Mouse (Mus musculus): Measurements from ENCODE around the gene A3galt2.

Gene A3galt2

DNA sequence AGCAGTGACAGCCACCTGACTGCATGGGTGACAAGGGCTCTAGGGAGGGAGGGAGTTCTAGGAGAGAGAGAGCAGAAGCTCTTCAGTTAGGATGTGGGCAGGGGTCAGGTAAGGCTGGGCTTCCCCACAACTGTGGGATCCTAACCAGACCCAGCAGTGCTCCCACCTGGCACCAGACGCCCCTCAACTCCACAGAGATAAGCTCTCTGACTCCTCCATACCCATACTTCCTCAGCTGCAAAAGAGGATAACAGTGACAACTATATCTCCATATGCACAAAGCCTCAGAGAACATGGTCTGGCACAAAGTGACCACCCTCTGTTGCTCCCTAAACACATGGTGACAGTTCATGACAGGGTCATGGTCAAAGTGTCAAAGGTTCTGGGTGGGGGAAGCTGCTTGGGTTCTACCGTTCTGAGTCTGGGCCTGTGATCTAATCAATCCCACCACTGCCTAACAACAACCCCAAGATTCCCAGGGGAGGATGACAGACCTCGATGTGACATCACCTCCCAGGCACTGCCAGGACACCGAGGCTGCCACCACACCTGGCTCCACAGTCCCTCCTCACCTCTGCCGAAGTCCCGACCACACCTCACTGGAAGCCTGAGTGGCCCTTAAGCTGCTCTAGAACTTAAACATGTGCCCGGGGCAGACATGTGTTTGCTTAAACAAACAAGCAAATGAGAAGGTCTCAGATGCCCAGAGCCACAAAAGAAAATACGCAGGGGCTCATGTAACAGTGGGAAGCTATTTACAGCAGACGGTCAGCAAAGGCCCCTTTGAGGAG lies 46.7 kb downstream of the A3galt2 start:
- peak; percentile 25 for DNase-seq

DNA sequence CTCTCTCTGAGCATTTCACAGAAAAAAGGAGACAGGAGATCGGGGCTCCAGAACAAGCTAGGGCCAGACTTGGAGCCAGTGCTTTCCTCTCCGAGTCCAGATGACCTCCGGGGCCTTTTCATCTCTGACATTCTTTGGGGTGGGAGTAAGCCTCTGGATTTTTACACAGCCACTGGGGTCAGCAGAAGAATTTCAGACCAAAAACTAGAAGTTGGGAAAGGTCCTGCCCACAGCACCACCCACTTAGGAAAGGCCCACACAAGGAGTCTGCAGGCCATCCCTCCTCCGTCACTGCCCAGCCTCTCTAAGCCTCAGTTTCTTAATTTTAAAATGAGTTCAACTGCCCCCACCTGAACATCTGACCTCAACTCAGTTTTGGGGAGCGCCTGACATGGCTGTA lies 48.4 kb downstream of the A3galt2 start:
- DNase-seq = no peak

DNA sequence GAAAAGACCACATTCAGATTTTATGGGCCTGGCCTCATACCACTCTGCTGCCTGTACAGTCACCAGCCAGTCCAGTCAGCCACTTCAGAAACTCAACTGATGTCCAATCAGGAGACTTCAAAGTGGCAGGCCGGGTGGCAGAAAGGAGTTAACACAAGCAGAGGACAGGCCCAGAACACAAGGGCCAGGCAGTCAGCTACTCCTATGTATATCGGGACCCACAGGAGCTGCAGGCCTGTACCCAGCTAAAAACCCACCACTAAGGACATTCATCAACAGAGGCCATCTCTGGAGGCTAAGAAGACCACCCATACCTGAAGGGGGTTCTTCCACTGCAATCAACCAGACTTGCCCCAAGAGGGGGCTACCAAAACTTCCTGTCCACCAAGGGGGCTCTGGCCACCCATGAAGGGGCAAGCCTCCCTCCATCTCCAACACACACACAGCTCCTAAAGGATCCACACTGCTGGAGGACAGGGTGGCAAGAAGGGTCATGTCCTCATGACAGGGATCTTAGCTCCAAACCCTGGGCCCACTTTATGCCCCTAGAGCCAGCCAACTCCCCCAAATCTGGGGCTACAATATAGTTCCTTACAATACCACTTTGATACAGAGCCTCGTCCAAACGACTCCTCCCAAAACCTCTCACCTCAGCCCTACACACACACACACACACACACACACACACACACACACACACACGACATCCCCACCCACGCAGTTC lies 49.4 kb downstream of the A3galt2 start:
- DNase-seq = peak; percentile 26

DNA sequence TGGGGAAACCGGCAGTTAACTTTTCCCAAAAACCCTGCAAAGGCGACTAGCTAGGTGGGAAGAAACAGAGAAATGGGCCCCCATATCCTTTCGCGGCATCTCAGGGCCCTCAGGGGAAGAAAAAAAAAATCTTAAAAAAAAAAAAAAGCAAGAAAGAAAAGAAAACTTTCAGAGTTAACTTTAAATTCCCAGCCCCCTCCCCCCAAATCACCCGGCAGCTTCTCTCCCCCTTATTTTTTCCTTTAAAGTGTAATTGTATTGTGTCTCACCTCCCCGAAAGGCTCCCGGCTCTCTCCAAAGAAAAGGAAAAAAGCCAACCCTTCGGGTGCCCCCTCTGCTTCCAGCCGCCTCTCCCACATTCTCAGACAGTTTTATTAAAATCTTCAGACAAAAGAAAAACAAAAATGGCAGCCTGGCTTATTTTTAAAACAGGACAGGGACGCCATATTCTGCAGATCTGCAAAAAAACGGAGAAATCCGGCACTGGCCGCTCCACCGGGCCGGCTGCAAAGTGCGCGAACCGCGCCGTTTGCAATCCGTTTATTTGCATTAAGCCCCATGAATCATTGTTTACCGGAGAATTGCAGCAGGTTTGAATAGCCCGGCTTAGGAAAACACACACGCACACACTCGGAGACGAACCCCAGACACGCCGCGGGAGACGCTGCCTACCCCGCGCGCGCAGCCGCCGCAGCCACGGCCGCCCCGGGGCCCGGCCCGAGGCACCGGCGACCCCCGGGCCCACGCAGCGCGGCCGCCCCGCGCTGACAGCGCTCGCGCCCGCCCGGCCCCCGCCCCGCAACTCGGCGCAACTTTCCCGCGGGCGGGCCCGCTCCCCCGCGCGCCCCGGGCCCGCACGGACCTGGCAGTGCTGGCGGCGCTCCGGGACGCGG lies 50.2 kb downstream of the A3galt2 start:
- peak; percentile 32 for DNase-seq

DNA sequence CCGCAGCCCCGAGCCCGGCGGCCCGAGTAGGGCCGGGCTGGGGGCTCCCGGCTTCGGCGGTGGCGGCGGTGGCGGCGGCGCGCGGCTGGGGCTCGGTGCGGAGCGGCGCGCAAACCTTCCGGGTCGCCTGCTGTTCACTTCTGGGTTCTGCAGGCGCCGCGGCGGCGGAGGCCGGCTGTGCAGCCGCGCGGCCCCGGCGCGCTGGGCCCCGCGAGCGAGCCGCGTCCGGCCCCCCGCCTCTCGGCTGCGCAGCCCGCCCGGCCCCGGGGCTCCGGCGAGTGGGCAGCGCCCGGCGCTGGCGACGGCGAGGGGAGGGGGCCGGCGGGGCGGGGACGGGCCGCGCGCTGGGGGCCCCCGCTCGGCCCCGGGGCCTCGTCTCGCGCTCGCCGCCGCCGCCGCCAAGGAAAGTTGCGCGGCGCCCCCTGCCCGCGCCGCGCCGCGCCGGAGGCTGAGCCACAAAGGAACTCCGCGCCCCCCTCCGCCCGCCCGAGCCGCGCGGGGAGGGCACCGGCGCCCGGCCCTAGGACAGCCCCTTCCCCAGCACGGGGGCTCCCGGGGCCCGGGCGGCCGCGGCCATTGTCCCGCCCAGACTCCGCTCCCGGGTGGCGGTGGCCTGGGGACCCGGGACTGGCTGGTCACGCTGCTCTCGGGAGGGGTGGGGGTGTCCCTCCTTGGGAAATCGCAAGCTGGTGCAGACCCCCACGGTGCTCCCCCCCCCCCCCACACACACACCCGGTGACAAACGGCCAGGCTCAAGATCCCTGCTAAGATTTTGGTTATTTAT lies 51.1 kb downstream of the A3galt2 start, which contains the start of gene Zfp362:
Zfp362 (minus strand) TSS at position 3 of the 784 bp plus-strand sequence.
- DNase-seq = peak; percentile 59

DNA sequence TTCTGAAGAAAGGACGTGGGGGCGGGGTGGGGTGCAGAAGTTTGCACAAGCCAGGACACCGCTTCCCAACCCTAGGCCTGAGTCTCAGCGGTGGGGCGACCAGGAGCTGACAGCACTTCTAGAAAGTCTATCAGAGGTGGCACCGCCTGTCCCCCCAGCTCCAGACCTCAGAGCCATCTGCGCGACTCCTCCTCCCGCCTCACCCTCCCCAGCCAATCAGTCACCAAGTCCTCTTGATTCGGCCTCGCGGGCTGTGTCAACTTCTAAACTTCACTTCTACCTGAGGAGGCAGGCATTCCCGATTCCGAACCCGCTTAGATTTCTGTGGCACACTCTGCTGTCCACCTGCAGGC lies 51.6 kb downstream of the A3galt2 start:
- DNase-seq = peak; percentile 73

DNA sequence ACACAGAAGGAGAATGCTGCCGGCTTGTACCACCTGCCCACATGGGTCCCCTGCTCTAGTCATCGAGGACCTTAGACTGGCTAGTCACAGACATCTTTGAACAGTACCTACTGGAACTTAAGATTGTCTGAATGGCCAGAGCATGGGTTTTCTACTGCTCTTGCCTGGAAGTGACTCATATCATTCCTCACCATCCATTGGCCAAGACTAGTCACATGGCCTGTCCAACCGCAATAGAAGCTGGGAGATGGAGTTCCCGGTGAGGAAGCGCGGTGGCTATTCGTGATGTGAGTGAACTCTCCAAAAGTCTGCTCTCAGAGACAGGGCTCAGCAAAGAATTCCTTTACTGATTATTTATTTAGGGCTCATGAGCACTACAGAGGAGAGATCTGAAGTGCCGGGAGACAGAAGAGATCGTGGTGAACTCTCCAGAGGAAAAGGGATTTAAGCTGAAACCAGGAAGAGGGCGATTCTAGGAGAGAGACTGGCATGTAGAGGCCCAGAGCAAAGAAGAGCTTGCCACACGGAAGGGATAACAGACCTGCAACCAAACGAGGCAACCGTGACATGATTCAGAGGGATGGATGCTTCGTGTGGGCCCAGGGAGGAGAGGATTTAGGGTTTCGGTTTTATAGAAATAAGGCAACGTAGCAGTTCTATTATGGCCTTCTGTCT lies 56.4 kb downstream of the A3galt2 start:
- DNase-seq = peak; percentile 76

DNA sequence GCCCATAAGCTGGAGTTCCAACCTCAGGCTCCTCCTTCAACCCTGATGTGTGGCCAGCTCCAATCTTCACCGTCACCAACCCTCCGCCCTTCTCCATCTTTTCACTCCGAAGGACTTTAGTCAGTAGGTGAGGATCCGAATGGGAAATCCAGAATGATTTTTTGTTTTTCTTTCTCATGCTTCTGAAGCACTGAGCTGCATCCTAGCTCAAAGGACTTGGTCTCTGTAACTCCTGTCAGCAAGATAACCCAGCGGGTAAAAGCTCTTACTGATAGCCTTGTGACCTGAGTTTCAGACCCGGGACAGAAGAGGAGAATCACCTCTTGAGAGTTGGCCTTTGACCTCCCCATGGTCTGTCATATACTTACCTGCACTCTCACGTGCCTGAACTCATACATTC lies 61.8 kb downstream of the A3galt2 start:
- DNase-seq = no peak

Measured in lung, postnatal 14 days (tissue).